Mouse (Mus musculus) lung, postnatal 36 days (tissue): Measurements from ENCODE around the gene Ssna1.

ENCODE experiments used
- DNase-seq: peaks from one replicate; pipeline ENCODE4 v3.0.0; 2022; ENCODE audit warnings: mixed read lengths

Gene Ssna1

GRCm38 (mm10) chr2:25228431-25228889 lies 43.8 kb downstream of the Ssna1 start:
- DNase-seq: peak; percentile 96

DNA sequence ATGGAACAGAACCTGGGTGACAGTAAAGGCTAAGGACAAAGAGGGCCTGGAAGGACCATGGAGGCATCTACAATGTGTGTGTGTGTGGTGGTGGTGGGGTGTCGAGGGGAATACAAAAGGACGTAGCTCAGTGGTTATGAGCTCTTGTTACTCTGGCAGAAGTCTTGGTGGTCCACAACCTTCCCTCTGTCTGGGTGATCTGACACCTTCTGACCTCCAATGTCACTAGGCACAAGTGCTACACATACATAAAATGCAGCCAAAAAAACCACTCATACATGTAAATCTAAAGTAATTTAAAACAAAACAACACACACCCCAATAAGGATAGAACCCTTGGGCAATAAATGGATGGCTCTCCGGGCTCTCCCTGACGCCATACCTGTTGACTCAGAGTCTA lies 44.8 kb downstream of the Ssna1 start:
- no peak for DNase-seq

DNA sequence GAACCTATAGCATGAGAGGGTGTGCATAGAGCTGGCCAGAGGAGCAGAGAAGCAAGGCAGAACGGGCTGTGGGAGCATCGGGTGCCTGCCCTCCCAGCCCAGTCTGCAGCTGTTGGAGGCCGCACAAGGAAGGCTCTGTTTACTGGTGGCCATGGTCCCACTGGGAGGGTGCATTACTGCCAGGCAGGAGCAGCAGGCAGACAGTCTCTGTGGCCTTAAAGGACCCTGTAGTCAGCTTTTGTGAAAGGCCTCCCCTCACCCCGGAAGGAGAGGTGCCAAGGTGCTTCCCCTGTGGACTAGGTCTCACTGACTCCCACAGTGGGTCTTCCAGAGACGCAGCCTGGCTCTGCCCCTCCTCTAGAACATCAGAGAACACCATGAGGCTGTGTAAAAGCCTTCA lies 45.4 kb downstream of the Ssna1 start:
- no peak for DNase-seq

GRCm38 (mm10) chr2:25225811-25226379 lies 46.3 kb downstream of the Ssna1 start:
- no peak for DNase-seq

DNA sequence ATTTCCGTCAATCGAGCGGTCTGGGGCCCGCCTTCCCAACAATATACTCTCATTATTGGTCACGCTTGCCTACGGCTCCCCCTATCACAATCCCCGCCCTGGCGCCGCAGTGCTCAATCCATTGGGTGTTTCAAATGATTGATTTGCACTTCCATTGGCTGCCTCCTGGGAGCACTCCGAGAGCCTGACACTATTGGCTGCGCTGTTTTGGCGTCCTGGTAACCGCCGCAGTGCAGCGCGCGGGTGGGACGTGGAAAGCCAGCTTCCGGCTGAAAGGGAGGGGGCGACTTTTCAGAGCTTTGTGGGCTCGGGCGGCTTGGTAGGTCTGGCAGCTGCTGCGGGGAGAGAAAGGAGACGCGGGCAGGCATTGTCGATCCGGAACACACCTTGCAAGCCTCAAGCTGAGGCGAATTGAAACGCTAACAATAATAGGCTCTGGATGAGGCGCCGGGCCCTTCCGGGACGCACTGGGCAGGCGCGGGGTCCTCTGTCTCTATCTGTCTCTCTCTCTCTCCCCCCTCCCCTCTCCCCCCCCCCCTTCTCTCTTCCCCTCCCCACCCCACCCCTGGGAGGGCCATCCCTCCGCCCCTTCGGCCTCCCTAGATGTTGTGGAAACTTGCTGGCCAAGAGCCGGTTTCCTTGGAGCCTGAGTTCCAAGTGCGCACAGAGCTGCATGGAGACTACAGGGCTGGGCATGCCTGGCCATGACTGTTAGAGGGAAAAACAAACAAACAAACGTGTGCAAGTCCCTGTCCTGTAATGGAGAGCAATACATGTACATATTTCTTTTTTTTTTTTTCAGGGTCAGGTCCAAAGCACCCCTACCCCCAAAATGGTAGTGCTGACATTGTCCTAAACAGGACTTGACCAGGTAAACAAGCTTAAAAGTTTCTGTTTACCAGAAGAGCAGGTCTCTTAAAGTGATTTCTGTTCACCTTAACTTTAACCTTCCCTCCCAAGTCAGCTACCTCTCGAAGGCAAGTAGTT lies 47.2 kb downstream of the Ssna1 start:
- peak; percentile 100 for DNase-seq

DNA sequence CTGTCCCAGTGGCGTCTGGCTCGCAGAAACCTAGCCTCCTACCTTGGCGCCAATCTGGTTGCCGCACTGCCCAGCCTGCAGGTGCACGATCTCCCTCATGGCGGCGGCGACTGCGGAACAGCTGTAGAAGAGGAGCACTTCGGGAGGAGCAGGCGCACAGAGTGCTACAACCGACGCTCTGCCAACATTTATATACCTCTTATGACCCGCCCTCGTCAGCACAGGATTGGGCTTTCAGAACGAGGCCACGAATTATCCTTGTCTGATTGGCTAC lies 47.8 kb downstream of the Ssna1 start, which contains the start of gene Tubb4b:
Gene Tubb4b, minus strand, starts transcription at position 211 of the 274 bp plus-strand sequence.
- DNase-seq: no peak

DNA sequence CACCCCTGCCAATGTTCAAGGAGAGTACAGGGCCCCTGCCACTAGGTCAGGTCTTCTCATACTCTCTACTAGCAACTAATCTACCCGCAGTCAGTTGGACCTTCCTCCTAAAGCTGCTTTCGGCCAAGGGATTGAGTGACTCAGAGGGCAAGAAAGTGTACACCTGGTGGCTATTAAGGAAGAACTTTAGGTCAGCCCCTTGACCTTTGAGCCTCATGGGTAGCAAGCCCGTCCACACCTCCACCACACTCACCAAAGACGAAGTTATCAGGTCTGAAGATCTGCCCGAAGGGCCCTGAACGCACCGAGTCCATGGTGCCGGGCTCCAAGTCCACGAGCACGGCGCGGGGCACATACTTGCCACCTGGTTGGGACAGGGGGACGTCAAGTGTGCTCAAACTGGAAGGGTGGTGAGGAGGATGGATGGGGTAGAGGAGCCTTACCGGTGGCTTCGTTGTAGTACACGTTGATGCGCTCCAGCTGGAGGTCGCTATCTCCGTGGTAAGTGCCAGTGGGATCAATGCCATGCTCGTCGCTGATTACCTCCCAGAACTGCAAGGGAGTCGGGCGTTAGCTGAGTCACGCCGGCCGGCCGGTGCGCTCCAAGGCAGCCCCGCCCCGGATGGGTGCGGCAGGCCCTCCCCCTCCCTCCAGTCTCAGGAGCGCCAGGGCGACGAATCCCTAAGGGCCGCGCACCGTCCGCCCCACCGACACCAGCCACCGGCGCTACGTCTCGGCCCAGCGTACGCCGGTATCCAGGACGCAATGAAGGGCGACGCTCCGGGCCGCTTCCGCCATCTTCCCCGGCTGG lies 48.4 kb downstream of the Ssna1 start:
- peak; percentile 91 for DNase-seq

DNA sequence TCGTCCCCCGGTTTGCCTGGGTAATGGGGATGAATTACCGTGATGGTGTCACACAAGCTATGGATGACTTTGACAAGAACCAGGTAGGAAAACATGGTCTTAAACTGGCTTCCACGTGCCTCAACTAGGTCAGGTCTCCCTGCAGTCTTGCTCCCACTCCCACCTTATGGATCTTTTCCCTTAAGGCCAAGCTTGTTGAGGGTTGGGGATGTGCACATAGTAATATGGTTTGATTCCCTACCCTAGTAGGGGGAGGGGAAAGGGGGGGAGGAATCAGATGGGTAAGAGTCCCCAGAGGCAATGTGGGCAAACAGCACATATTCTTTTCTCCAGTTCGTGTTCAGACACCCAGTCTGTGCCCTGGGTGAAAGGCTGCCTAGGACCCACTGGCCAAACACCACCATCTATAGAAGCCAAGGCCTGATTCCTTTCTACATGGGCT lies 50.9 kb downstream of the Ssna1 start:
- no peak for DNase-seq
